Mouse (Mus musculus) midbrain, embryonic 15.5 days (tissue): ENCODE data around the gene Cdc14a. TPM values are rescaled to one million over a fixed set of nuclear protein-coding genes. Genes with fewer than 3 reads are reported as not detected.

Experiments used
- ATAC-seq: fragments of 200-750 bp; cut with Nextera tagmentation; replicated peaks from 2 replicates; pipeline ENCODE4 v1.8.0; 2017; ENCODE audit warnings: moderate TSS enrichment
- H3K27ac ChIP-seq: fragments of 300-500 bp; sonication (generic); 2 replicates; pipeline ENCODE4 v1.5.1; 2015; ENCODE audit warnings: mild to moderate bottlenecking, inconsistent platforms
- H3K27me3 ChIP-seq: fragments of 300-500 bp; sonication (generic); replicated peaks from 2 replicates; pipeline ENCODE4 v1.6.1; 2015; ENCODE audit warnings: inconsistent platforms
- H3K36me3 ChIP-seq: fragments of 300-500 bp; sonication (generic); replicated peaks from 2 replicates; pipeline ENCODE4 v1.6.1; 2015; ENCODE audit warnings: inconsistent platforms
- H3K4me1 ChIP-seq: fragments of 300-500 bp; sonication (generic); 2 replicates; pipeline ENCODE4 v1.6.1; 2015; ENCODE audit warnings: inconsistent platforms
- H3K4me2 ChIP-seq: fragments of 300-500 bp; sonication (generic); 2 replicates; pipeline ENCODE4 v1.6.1; 2015; ENCODE audit warnings: inconsistent platforms, mild to moderate bottlenecking, moderate library complexity
- H3K4me3 ChIP-seq: fragments of 300-500 bp; sonication (generic); 2 replicates; pipeline ENCODE4 v1.5.1; 2015; ENCODE audit warnings: mild to moderate bottlenecking, inconsistent platforms
- H3K9ac ChIP-seq: fragments of 300-500 bp; sonication (generic); 2 replicates; pipeline ENCODE4 v1.6.1; 2015; ENCODE audit warnings: mild to moderate bottlenecking, inconsistent platforms
- H3K9me3 ChIP-seq: fragments of 300-500 bp; sonication (generic); 2 replicates; pipeline ENCODE4 v1.6.1; 2016; ENCODE audit warnings: inconsistent platforms
- WGBS: fragments of 180-500 bp; shearing (Covaris S2); methylation state at CpG from one replicate; pipeline ENCODE4 v1.1.7; 2015; ENCODE audit warnings: mixed read lengths; 5-methylcytosine and 5-hydroxymethylcytosine counted together
- polyA plus RNA-seq: library from polyadenylated mRNA; unstranded; fragments of >200 nt; fragmentation: Nextera tagmentation; extraction: Ambion mirVana; gene quantifications from 2 replicates; pipeline ENCODE4 v1.2.1, GENCODE M21; 2015

Gene Cdc14a
- polyA plus RNA-seq, 1 experiment from 2014 or later = 3.3 TPM

DNA sequence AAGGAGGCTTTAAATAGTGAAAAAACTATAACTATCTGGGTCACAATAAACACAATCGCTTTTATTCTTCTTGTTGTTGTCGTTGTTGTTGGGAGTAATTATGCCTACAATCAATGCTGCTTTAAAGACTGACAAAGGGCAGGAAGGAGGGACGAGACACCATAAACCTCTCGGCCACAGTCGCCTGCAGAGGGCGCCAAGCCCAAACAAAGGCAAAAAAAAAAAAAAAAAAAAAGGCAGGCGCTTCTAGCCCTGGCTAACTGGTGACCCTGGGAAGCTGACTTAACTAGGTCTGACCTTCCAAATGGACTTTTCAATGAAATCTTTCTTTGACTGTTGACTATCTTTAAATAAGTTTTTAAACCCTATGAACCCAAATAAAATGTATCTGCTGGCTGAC, 90.6 kb downstream of the Cdc14a start:
- no peaks in the 10 kb centered on the region for H3K36me3 ChIP-seq
- H3K27me3 ChIP-seq = no peaks in the 10 kb centered on the region
- no peak overlapping the region for H3K4me3 ChIP-seq
- no peak overlapping the region for H3K27ac ChIP-seq
- no peak for ATAC-seq
- no peak overlapping the region for H3K9ac ChIP-seq
- no peak overlapping the region for H3K4me2 ChIP-seq
- no peaks in the 10 kb centered on the region for H3K4me1 ChIP-seq
- 16% methylated on average over 7 of the region's 7 CpGs for WGBS
- H3K9me3 ChIP-seq = no peaks in the 10 kb centered on the region

DNA sequence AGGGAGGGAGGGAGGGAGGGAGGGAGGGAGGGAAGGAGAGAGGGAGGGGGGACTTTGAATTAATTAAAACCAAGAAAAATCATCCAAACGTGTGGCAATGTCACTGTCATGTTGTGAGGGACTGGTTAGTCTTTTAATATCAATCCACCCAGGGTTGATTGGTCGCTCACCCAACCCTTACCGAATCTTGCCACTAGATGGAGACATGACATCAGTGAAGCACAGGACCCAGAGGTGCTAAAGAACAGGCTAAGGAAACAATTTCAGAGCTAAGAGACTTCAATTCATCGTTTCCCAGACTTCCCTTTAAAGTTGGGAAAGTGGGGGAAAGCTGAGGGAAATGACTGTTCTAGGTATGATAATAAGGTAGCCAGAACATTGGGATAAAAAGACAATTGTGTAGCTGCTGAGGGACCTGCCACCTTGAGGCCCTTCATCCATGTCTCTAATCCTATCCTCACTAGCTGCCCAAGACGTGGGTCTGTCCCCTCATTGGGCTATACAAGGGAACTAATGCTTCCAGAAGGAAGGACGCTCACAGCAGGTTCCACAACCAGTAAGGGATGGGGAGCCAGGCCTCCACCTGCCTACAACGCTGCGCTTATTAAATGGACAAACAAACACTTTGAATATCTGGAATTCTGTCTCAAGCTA, 91.9 kb downstream of the Cdc14a start:
- no peak overlapping the region for H3K4me3 ChIP-seq
- no peak overlapping the region for H3K9ac ChIP-seq
- peak; percentile 80 for ATAC-seq
- H3K9me3 ChIP-seq = no peaks in the 10 kb centered on the region
- WGBS = 36% methylated on average over 8 of the region's 8 CpGs
- peaks cover 6% of the 10 kb centered on the region for H3K4me1 ChIP-seq
- no peaks in the 10 kb centered on the region for H3K27me3 ChIP-seq
- H3K27ac ChIP-seq = no peak overlapping the region
- H3K36me3 ChIP-seq = no peaks in the 10 kb centered on the region
- H3K4me2 ChIP-seq = no peak overlapping the region

DNA sequence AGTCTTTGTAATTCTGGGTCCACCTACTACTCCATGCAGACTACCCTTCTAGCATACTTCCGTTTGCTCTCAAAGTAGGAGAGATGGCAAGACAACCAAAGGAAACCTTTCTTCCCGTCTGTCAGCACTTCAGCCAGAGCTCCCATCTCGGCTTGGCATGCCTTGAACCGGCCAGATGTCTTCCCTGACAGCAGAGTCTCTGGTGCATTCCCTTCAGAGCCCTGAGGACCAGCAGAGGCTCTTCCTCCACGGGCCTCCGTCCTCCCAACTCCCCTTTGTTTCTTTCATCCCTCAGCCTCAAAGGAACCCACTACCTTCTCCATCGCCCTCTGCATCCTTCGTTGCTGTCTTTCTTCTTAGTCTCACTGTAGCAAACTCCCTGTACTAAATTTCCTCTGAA, 93.9 kb downstream of the Cdc14a start:
- Histone ChIP-seq H3K4me3 (no peak overlapping the region), H3K4me2 (no peak overlapping the region), H3K36me3 (no peaks in the 10 kb centered on the region), H3K9me3 (no peaks in the 10 kb centered on the region), H3K4me1 (peaks cover 11% of the 10 kb centered on the region), H3K27ac (no peak overlapping the region), H3K9ac (no peak overlapping the region), H3K27me3 (no peaks in the 10 kb centered on the region)
- WGBS = 75% methylated on average over 8 of the region's 8 CpGs
- ATAC-seq = no peak

GRCm38 (mm10) chr3:116329023-116329762, 94.6 kb downstream of the Cdc14a start:
- H3K4me1 ChIP-seq = peaks cover 18% of the 10 kb centered on the region
- no peak overlapping the region for H3K9ac ChIP-seq
- H3K9me3 ChIP-seq = no peaks in the 10 kb centered on the region
- WGBS = 86% methylated on average over 18 of the region's 18 CpGs
- H3K27me3 ChIP-seq = no peaks in the 10 kb centered on the region
- H3K27ac ChIP-seq = no peak overlapping the region
- no peak for ATAC-seq
- H3K4me3 ChIP-seq = no peak overlapping the region
- no peak overlapping the region for H3K4me2 ChIP-seq
- no peaks in the 10 kb centered on the region for H3K36me3 ChIP-seq

DNA sequence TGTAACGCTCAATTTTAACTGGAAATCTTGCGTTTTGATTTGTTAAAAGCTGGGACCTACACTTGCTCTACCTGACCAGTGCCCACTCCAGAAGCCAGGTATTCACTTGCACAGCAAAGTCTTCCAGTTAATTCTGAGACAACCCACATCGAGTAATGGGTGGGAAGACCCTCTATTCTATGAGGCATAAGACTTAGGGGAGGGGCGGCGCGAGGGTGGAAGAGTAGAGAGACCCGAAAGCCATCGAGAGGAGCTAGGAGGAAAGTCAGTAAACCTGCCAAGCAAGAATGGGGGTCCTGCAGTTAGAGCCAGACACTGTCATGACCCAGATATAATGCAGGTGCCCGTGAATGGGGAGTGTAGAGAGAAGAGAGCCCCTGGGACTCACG, 96.2 kb downstream of the Cdc14a start:
- Histone ChIP-seq H3K9ac (no peak overlapping the region), H3K4me1 (peaks cover 20% of the 10 kb centered on the region), H3K4me2 (peak overlapping the region; percentile 70), H3K27me3 (no peaks in the 10 kb centered on the region), H3K4me3 (peak overlapping the region; percentile 38; the same call in 1 of the 2 replicates), H3K27ac (no peak overlapping the region), H3K36me3 (no peaks in the 10 kb centered on the region), H3K9me3 (no peaks in the 10 kb centered on the region)
- ATAC-seq = peak; percentile 31
- WGBS = 57% methylated on average over 10 of the region's 10 CpGs

GRCm38 (mm10) chr3:116327001-116327615, 96.7 kb downstream of the Cdc14a start:
- Histone ChIP-seq H3K9me3 (no peaks in the 10 kb centered on the region), H3K9ac (peak overlapping the region; percentile 50), H3K4me3 (peak overlapping the region; percentile 38), H3K4me2 (peak overlapping the region; percentile 70), H3K27ac (peak overlapping the region; percentile 47; the same call in 1 of the 2 replicates), H3K27me3 (no peaks in the 10 kb centered on the region), H3K4me1 (peaks cover 20% of the 10 kb centered on the region), H3K36me3 (no peaks in the 10 kb centered on the region)
- 4% methylated on average over 23 of the region's 23 CpGs for WGBS
- ATAC-seq = peak; percentile 81

DNA sequence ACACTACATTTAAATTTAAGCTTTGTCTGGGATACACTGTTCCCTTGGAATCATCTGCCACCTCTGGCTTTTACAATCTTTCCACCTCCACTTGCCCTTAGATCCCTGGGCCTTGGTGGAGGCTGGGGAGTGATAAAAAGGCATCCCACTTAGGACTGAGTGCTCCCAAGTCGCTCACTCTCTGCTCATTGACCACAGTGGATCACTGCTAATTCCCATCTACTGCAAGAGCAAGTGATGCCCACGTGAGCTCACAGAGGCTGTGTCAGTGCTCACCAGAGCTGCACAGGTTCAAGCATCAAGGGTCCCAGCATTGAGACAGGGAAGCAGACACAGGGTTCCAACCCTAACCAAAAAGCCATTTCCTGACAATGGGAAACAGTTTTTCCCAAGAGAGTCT, 98.3 kb downstream of the Cdc14a start:
- Histone ChIP-seq H3K4me3 (no peak overlapping the region), H3K27ac (no peak overlapping the region), H3K4me2 (no peak overlapping the region), H3K27me3 (no peaks in the 10 kb centered on the region), H3K9ac (no peak overlapping the region), H3K36me3 (no peaks in the 10 kb centered on the region), H3K4me1 (peaks cover 20% of the 10 kb centered on the region), H3K9me3 (no peaks in the 10 kb centered on the region)
- 85% methylated on average over 2 of the region's 2 CpGs for WGBS
- ATAC-seq = no peak

DNA sequence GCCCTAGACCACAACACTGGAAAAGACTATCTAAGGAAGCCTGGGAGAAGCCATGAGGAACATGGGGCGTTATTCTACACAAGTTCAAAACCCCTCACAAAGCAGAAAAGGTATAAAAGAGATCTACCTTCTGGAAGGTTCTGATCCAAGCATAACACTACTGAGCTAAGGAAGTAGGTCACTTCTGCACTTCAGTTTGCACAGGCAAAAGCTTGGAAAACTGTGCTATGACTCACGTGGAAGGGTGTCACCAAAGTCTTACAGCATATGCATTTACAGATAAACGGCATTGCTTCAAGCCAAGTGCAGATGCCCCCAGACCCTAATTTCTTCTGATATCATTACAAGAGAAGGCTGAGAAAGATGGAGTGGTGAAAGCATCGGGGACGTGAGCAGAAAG, 104.1 kb downstream of the Cdc14a start:
- Histone ChIP-seq H3K9me3 (no peaks in the 10 kb centered on the region), H3K4me3 (no peak overlapping the region), H3K27me3 (no peaks in the 10 kb centered on the region), H3K4me2 (no peak overlapping the region), H3K36me3 (no peaks in the 10 kb centered on the region), H3K27ac (no peak overlapping the region), H3K9ac (no peak overlapping the region), H3K4me1 (peaks cover 6% of the 10 kb centered on the region)
- WGBS = 95% methylated on average over 5 of the region's 5 CpGs
- no peak for ATAC-seq

DNA sequence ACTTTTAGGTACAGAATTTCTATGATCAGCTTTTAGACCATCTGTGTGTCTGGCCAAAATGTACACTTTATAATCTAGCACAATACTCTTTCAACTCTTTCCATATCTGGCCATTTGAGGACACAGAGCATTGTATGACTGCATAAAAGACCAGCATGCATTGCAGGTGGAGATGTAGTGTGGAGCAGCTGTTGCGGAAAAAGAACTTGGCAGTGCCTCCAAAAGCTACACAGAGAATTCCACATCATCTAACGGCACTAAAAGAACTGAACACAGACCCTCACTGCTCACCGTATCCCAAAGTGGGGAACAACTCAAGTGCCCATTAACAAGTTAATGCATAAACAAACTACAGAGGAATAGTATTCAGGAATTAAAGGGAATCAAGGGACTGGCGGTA, 112.0 kb downstream of the Cdc14a start:
- H3K9me3 ChIP-seq = no peaks in the 10 kb centered on the region
- WGBS = 85% methylated on average over 4 of the region's 4 CpGs
- no peak overlapping the region for H3K4me3 ChIP-seq
- H3K4me1 ChIP-seq = no peaks in the 10 kb centered on the region
- H3K9ac ChIP-seq = no peak overlapping the region
- ATAC-seq = no peak
- H3K27ac ChIP-seq = no peak overlapping the region
- no peak overlapping the region for H3K4me2 ChIP-seq
- no peaks in the 10 kb centered on the region for H3K36me3 ChIP-seq
- H3K27me3 ChIP-seq = no peaks in the 10 kb centered on the region

DNA sequence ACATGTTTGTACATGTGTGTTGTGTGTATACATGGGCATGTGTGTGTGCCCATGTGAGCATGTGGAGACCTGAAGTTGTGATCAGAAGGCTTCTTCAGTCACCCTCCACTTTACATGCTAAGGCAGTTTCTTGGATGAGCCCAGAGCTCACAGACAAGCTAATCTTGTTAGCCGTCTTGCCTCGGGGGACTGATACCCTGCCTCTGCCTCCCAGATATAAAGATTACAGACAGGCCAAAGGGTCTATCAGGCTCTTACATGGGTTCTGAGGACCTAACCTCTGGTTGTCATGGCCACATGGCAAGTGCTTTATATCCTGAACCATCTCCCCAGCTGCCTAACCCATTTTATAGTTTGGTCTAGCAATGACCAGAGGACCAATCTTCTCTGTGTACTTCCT, 112.7 kb downstream of the Cdc14a start:
- H3K4me1 ChIP-seq = no peaks in the 10 kb centered on the region
- ATAC-seq = no peak
- WGBS = 90% methylated on average over 2 of the region's 2 CpGs
- no peak overlapping the region for H3K4me2 ChIP-seq
- no peaks in the 10 kb centered on the region for H3K9me3 ChIP-seq
- no peaks in the 10 kb centered on the region for H3K27me3 ChIP-seq
- no peaks in the 10 kb centered on the region for H3K36me3 ChIP-seq
- no peak overlapping the region for H3K27ac ChIP-seq
- no peak overlapping the region for H3K4me3 ChIP-seq
- H3K9ac ChIP-seq = no peak overlapping the region

DNA sequence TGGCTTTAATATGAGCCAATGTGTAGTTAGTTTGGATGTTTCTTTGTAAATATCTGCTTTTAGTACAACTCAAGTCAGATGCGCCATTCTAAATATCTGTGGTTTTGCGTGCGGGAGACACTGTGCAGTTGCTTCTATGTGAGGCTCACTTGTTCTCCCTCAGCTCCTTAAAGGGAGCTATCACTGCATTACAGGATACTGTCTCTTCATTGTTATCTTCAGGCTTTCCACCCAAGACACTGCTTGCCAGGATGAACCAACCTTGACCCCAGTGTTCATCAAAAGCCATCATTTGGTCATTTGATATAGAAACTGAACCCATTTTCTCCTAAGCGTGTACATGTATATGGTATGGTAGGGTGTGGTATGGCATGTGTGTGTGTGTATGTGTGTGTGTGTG, 113.2 kb downstream of the Cdc14a start:
- H3K4me2 ChIP-seq = no peak overlapping the region
- no peaks in the 10 kb centered on the region for H3K4me1 ChIP-seq
- H3K4me3 ChIP-seq = no peak overlapping the region
- H3K27me3 ChIP-seq = no peaks in the 10 kb centered on the region
- WGBS = 99% methylated on average over 4 of the region's 4 CpGs
- H3K27ac ChIP-seq = no peak overlapping the region
- no peak for ATAC-seq
- H3K9ac ChIP-seq = no peak overlapping the region
- no peaks in the 10 kb centered on the region for H3K9me3 ChIP-seq
- no peaks in the 10 kb centered on the region for H3K36me3 ChIP-seq

DNA sequence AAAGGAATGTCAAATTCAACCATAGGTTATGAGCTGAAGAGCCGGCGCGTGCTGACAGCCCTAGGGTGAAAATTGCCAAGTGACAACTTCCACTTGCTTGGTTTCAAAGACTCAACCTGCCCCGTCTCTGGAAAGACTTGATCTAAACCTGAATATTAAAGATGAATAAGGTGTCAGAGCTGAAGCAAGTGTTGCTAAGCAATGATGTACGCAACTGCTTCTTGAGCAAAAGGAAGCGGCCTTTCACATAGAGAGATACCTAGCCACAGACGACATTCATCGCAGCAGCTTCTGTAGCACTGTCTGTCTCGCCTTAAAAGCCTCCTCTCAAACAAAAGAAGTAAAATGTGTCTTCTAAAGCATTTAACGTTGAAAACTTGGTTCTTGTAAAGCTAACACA, 113.8 kb downstream of the Cdc14a start:
- H3K27ac ChIP-seq = no peak overlapping the region
- H3K9me3 ChIP-seq = no peaks in the 10 kb centered on the region
- no peaks in the 10 kb centered on the region for H3K4me1 ChIP-seq
- WGBS = 78% methylated on average over 10 of the region's 10 CpGs
- no peak overlapping the region for H3K4me3 ChIP-seq
- ATAC-seq = peak; percentile 61; the same call in 1 of the 2 replicates
- H3K9ac ChIP-seq = no peak overlapping the region
- H3K27me3 ChIP-seq = no peaks in the 10 kb centered on the region
- no peak overlapping the region for H3K4me2 ChIP-seq
- H3K36me3 ChIP-seq = no peaks in the 10 kb centered on the region
